In genomic region chr6:122486297-122487117, GRCm38 (mm10) we compare ENCODE assay signal across 8 mouse cellular contexts. TPM values are rescaled to one million over a fixed set of nuclear protein-coding genes. Genes with fewer than 3 reads are reported as not detected.
DNase-seq lines count a peak whose midpoint lies in the region; ATAC-seq and TF ChIP-seq lines count a peak whose summit lies in the region.

No protein-coding gene starts in this region.

- peak overlapping the region; percentile 51 for H3K4me3 ChIP-seq in lung, adult 2 months (replicated peaks; ENCODE audit: extremely low read depth, low read depth, low read length)
- peak overlapping the region; percentile 64 for H3K4me3 ChIP-seq in limb, embryonic 11.5 days (ENCODE audit: low read depth, low read length)
- H3K4me3 ChIP-seq in midbrain, embryonic 16.5 days (ENCODE audit: low read depth, low read length): peak overlapping the region; percentile 86

- peak overlapping the region; percentile 82 for H3K27ac ChIP-seq in limb, embryonic 11.5 days (replicated peaks; ENCODE audit: low read depth, low read length)
- H3K27ac ChIP-seq in midbrain, embryonic 16.5 days (ENCODE audit: low read length): peak overlapping the region; percentile 99

- H3K27me3 ChIP-seq in limb, embryonic 11.5 days (ENCODE audit: control insufficient read depth, insufficient read depth, low read length): no peaks in the 10 kb centered on the region
- no peaks in the 10 kb centered on the region for H3K27me3 ChIP-seq in midbrain, embryonic 16.5 days (ENCODE audit: control insufficient read depth, insufficient read depth, low read depth, low read length)

- 3% methylated on average over 68 of the region's 111 CpGs for WGBS in lung, adult 2 months
- WGBS in limb, embryonic 11.5 days: 1% methylated on average over 72 of the region's 111 CpGs
- under 1% methylated on average over 43 of the region's 111 CpGs for WGBS in midbrain, embryonic 16.5 days

- H3K4me1 ChIP-seq in lung, adult 2 months (ENCODE audit: control insufficient read depth, insufficient read depth, low read length): peaks cover 5% of the 10 kb centered on the region
- H3K4me1 ChIP-seq in limb, embryonic 11.5 days (ENCODE audit: control insufficient read depth, insufficient read depth, low read length): no peaks in the 10 kb centered on the region
- peaks cover 29% of the 10 kb centered on the region for H3K4me1 ChIP-seq in midbrain, embryonic 16.5 days (ENCODE audit: control insufficient read depth, insufficient read depth, low read length)

- no peaks in the 10 kb centered on the region for H3K36me3 ChIP-seq in limb, embryonic 11.5 days (ENCODE audit: control insufficient read depth, insufficient read depth, low read length)
- H3K36me3 ChIP-seq in midbrain, embryonic 16.5 days (ENCODE audit: control insufficient read depth, insufficient read depth, low read length): no peaks in the 10 kb centered on the region

- peak overlapping the region; percentile 85 for H3K9ac ChIP-seq in limb, embryonic 11.5 days (ENCODE audit: low read length)
- peak overlapping the region; percentile 89 for H3K9ac ChIP-seq in midbrain, embryonic 16.5 days (ENCODE audit: low read depth, low read length)

- peak overlapping the region; percentile 29 for H3K4me2 ChIP-seq in limb, embryonic 11.5 days (ENCODE audit: low read depth, severe bottlenecking)
- peak overlapping the region; percentile 69 for H3K4me2 ChIP-seq in midbrain, embryonic 16.5 days (ENCODE audit: low read length)

- TF ChIP-seq CTCF in lung, adult 2 months (IDR thresholded peaks at IDR 0.05; ENCODE audit: insufficient read depth, low read length): no peak

- DNase-seq in lung, adult 2 months: no peak
- DNase-seq in lung, postnatal 25 days (ENCODE audit: low spot score): no peak
- DNase-seq in embryo, embryonic 11.5 days (ENCODE audit: low read depth, low spot score): peak; percentile 68
- DNase-seq in heart, postnatal 4 days: peak; percentile 26
- peak; percentile 88 for DNase-seq in limb, embryonic 11.5 days (ENCODE audit: low spot score)
- peak; percentile 20 for DNase-seq in thymus, postnatal 25 days
- no peak for DNase-seq in gastrocnemius, adult 8-10 months (ENCODE audit: low spot score in 2 of 2)

- ATAC-seq in limb, embryonic 11.5 days (ENCODE audit: insufficient number of reproducible peaks, low FRiP score, low TSS enrichment, low read depth): peak; percentile 83
- peak; percentile 94 for ATAC-seq in midbrain, embryonic 16.5 days

- no peak for TF ChIP-seq POLR2A in lung, adult 2 months (IDR thresholded peaks at IDR 0.05; ENCODE audit: borderline replicate concordance, extremely low read depth, low read depth, low read length)

- no peaks in the 10 kb centered on the region for H3K9me3 ChIP-seq in limb, embryonic 11.5 days (ENCODE audit: control insufficient read depth, low read length)
- no peaks in the 10 kb centered on the region for H3K9me3 ChIP-seq in midbrain, embryonic 16.5 days (replicated peaks; ENCODE audit: control insufficient read depth, low read length, poor library complexity, severe bottlenecking)

RNA-seq across cellular contexts. Expression of gene Rimklb, which starts 12.1 kb away (rescaled TPM):
- 0.33 and 0.42 TPM in 2 replicates for polyA plus RNA-seq in lung, adult 2 months (2012; rRNA removed)
- total RNA-seq in heart, postnatal 4 days (2021): 1 to 10 TPM in 1 of 2 experiments, under 1 TPM in 1; 0.38 to 1.6 TPM
- polyA plus RNA-seq in limb, embryonic 11.5 days (2014; fragmentation: Nextera tagmentation; extraction: Ambion mirVana): 50.7 and 56.2 TPM in 2 replicates
- 112 and 128 TPM in 2 replicates for polyA plus RNA-seq in midbrain, embryonic 16.5 days (2015; fragmentation: Nextera tagmentation; extraction: Ambion mirVana)
- 1 to 10 TPM in 1 of 4 experiments, under 1 TPM in 2, not detected in 1; 0.22 to 1.3 (median 0.80) TPM for total RNA-seq in gastrocnemius, adult 8-10 months (2022)

RNA-seq across cellular contexts. Expression of gene Mfap5, which starts 19.1 kb away (rescaled TPM):
- 126 and 131 TPM in 2 replicates for polyA plus RNA-seq in lung, adult 2 months (2012; rRNA removed)
- 10 to 100 TPM; 54.8 to 64.5 TPM for total RNA-seq in heart, postnatal 4 days (2021)
- 0.33 and 0.44 TPM in 2 replicates for polyA plus RNA-seq in limb, embryonic 11.5 days (2014; fragmentation: Nextera tagmentation; extraction: Ambion mirVana)
- polyA plus RNA-seq in midbrain, embryonic 16.5 days (2015; fragmentation: Nextera tagmentation; extraction: Ambion mirVana): 3.6 and 4.1 TPM in 2 replicates
- total RNA-seq in gastrocnemius, adult 8-10 months (2022): 10 to 100 TPM in 3 of 4 experiments, 1 to 10 TPM in 1; 9.2 to 17.7 (median 13.8) TPM

Comparison
In these comparisons a context has a peak if more than half of its experiments do, and no peak if none do; other contexts are left out.
1. DNase-seq: peak in embryo, embryonic 11.5 days (single experiment), heart, postnatal 4 days (single experiment), limb, embryonic 11.5 days (single experiment) and thymus, postnatal 25 days (single experiment); none in lung, adult 2 months (single experiment), lung, postnatal 25 days (single experiment) and gastrocnemius, adult 8-10 months (0 of 2).
2. RNA of gene Rimklb, which starts 12.1 kb away (polyA plus RNA-seq): 112 to 128 TPM in midbrain, embryonic 16.5 days and 50.7 to 56.2 TPM in limb, embryonic 11.5 days; 0.33 to 0.42 TPM in lung, adult 2 months; every median in the first group is over 10 times any median in the second.
3. RNA of gene Mfap5, which starts 19.1 kb away (polyA plus RNA-seq): 126 to 131 TPM in lung, adult 2 months; 3.6 to 4.1 TPM in midbrain, embryonic 16.5 days and 0.33 to 0.44 TPM in limb, embryonic 11.5 days; every median in the first group is over 10 times any median in the second.
4. Peak in every context shown above with its lines, with median percentiles within 50 percentile points of each other: H3K4me3 ChIP-seq.